Mouse (Mus musculus) small intestine, adult 10 weeks (tissue): ENCODE data around the gene Slf2. TPM values are rescaled to one million over a fixed set of nuclear protein-coding genes. Genes with fewer than 3 reads are reported as not detected.

Source experiments
- polyA plus RNA-seq: library from polyadenylated mRNA; stranded (reverse); fragments of 350-450 nt; fragmentation: Illumina TruSeq; extraction: RNeasy Lipid Tissue Mini Kit (QIAGEN cat#74804); gene quantifications from one replicate; pipeline ENCODE4 v1.2.3, GENCODE M21; 2014; ENCODE audit warnings: low replicate concordance

The Slf2 gene
- 25.8 TPM for polyA plus RNA-seq

DNA sequence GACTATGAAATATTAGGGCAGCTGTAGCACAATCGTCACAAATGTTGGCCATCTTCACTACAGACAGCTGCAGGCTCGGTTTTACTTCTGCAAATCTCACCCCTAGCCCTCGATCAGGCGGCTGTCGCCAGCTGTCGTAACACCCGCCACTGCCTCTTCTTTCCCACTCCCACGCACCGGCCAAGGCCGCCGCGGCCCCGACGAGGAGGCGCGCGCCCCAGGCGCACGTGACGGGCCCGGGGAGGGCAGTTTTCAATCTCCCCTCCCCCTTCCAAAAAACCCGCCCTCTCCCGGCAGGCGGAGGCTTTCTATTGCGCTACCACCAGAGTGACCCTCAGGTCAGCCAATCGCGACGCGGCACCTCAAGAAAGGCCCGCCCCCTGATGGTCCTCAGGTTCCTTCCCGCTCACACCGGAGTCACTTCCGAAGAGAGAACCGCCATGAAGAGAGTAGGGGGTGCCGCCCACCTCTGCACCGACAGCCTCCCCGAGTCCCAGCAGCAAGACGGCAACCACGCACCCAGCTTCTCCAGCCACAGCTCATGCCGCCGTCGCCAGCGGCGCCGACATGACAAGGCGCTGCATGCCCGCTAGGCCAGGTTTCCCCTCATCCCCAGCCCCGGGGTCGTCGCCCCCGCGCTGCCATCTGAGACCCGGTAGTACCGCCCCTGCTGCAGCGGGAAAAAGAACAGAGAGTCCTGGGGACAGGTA, at the start of gene Slf2:
Gene Slf2, plus strand, starts transcription at position 408 of the 710 bp plus-strand sequence.

DNA sequence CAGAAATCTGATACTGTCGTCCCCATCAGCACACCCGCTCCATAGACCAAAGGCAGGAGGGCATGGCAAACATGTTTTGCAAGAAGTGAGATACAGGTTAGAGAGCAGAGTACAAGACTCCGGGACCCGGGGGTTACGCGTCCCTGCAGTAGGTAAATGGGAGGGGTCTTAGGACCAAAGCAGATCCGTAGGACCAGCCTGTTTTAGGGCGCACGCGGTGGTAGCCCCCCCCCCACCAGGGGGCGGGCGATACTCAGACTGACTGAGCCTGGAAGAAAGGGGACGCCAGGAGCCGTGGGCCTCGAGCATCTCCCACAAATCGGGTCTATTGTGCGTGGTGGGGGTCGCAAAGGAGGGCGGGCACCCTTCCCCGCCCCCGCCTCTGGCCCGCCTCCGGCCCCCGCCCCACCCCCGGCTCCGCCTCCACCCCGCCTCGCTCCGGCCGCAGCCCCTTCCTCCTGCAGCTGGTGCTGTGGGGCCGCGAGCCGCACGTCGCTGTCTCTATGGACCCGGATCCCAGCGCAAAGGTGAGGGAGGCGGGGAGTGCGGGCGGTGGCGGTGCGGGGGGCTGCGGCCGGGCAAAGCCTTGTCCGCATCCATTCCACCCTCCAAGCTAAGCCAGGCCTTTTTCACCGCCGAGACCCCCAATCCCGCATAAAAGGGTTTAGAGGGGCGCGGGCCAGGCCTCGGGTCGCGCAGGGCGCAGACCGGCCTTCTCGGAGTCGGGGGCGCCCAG, 58.0 kb downstream of the Slf2 start, which contains the start of gene Sema4g:
Gene Sema4g, plus strand, starts transcription at position 271 of the 736 bp plus-strand sequence.

DNA sequence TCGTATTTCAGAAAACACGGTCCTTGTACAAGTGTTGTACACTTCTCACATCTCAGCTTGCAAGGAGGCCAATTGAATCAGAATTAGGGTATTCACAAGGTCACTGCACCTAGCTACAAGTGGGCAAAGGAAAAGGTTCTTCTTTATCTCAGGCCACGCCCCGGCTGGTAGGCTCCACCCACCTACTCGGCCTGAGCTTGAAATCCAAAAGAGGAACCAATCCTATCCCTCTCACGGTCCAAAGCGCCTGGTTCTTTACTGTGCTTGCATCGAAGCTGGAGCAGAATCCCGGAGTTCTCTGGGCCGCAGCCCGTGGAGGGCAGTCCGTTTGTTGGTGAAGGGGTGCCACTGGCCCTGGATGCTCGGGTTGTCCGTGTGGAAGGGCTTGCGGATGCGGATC, 74.5 kb downstream of the Slf2 start, which contains the start of gene Twnk:
Gene Twnk, plus strand, starts transcription at position 220 of the 400 bp plus-strand sequence.

DNA sequence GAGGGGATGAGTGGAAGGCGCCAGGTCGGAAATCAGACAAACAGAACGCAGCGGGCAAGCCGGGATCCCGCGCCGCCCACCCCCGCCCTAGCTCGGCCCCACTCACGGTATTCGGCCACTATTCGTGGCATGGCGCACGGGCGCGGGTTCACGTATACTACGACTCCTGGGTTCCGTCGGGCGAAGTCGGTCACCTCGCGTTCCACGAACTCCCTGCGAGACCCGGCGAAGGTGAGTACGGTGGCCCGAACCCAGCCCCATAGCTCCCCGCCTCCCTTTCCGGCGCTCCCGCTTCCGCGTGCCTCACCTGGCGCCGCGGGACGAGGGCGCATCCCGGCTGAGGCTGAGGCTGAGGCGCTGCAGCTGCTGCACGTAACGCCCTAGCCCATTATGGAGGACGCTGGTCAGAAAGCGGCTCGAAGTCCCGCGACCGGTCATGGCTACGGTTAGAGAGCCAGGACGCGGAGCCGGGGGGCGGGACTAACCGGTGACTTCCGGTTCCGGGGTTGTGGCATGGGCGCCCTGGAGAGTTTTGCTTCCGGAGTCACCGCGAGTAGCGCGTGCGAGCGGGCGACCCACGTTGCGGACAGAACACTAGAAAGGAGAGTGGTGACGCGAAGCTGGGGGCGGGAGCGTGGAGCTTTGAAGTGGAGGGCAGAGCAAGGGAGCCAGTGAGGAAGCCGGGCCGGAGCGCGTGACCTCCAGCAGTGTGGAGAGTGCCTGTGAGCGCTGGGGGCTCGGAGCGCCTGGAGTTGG, 75.2 kb downstream of the Slf2 start, which contains the start of gene Mrpl43:
Gene Mrpl43, minus strand, starts transcription at position 486 of the 756 bp plus-strand sequence.

DNA sequence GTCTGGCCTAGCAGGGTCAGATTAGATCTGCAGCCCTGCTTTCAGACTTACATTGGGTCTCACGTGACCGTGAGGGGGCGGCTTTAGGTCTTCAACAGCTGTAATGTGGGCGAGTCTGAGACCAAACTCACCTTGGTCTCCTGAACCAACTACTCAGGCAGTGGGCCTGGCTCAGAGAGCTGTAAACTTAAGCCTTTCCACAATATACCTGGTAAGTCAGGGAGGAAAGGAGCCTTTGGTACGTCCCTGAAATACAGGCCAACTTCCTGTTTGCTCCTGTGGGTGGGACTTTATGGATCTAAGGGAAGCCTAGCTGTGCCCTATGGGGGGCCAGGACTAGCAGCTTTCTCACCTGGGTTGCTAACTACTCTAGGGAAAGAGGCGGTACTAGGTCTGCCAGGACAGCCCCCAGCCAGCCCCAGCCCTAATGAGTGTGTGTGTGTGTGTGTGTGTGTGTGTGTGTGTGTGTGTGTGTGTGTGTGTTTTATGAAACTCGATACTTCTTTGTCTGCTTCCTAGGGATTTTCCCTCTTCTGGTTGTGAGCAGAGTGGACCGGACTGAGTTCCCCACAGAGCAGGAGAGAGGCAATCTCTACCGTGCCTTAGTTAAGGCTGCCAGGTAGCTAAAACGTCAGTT, 83.5 kb downstream of the Slf2 start, which contains the start of gene Lzts2:
Gene Lzts2, plus strand, starts transcription at position 80 of the 637 bp plus-strand sequence.

Other genes with a start within 250 kb of the Slf2 start
- not detected for gene Pax2, start 175.1 kb upstream of the Slf2 start, polyA plus RNA-seq
- 11.7 TPM for gene Sema4g, start 58.0 kb downstream of the Slf2 start, polyA plus RNA-seq
- gene Twnk, start 74.5 kb downstream of the Slf2 start, polyA plus RNA-seq: 3.7 TPM
- 14.4 TPM for gene Mrpl43, start 75.3 kb downstream of the Slf2 start, polyA plus RNA-seq
- gene Lzts2, start 83.3 kb downstream of the Slf2 start, polyA plus RNA-seq: 4.0 TPM
- gene Pdzd7, start 114.6 kb downstream of the Slf2 start, polyA plus RNA-seq: 0.71 TPM
- gene Sfxn3, start 116.4 kb downstream of the Slf2 start, polyA plus RNA-seq: 3.8 TPM
- gene Kazald1, start 144.1 kb downstream of the Slf2 start, polyA plus RNA-seq: not detected
- not detected for gene Tlx1, start 219.5 kb downstream of the Slf2 start, polyA plus RNA-seq